Mouse (Mus musculus): ENCODE data around the gene Safb2.

GRCm38 (mm10) chr17:56536874-56537273, 47.5 kb downstream of the Safb2 start:
- no peak for TF ChIP-seq CTCF (IDR thresholded peaks at IDR 0.05; ENCODE audit: control insufficient read depth, insufficient read depth, insufficient read length)
- TF ChIP-seq MAX (IDR thresholded peaks at IDR 0.05): no peak
- no peak for TF ChIP-seq MYOG (IDR thresholded peaks at IDR 0.05; ENCODE audit: control insufficient read depth, extremely low read depth, insufficient read length)
- no peak for TF ChIP-seq MYOD1 (IDR thresholded peaks at IDR 0.05; ENCODE audit: control insufficient read depth, insufficient read length, low read depth)
- no peak for TF ChIP-seq CEBPB (IDR thresholded peaks at IDR 0.05; ENCODE audit: low read depth)
- TF ChIP-seq USF1 (IDR thresholded peaks at IDR 0.05; ENCODE audit: low read depth): no peak
- TF ChIP-seq FOSL1 (IDR thresholded peaks at IDR 0.05; ENCODE audit: insufficient read depth, low read length, poor library complexity, severe bottlenecking): no peak

All from C2C12 (cell line).